Mouse (Mus musculus) ovary, postnatal 10 days (tissue): ENCODE results near the gene Zscan4-ps2.
"Not testable (repeated sequence)": the region's sequence is repeated elsewhere in the genome, so short reads cannot be mapped to it uniquely, and the experiment has no call there.

Experiments
- DNase-seq: peaks from one replicate; pipeline ENCODE4 v3.0.0; 2022; ENCODE audit warnings: low spot score

Gene Zscan4-ps2

DNA sequence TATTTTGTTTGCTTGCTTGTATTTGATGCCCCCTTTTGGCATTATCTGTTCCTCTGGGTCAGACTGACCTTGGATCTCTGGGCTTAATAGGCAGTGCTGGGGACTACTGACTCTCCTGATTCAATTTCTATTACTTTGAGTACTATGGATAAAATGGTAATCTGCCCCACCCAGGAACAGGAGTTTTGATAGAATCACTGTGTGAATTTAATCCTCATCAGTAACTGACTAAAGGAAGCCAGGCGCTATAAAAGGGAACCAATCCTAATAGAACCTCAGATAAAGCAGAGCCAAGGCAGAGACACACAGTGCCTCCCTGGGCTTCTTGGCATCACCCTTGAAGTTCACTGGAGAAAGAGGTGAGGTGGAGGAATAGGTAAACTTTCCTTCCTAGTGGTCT is at the start of gene Zscan4-ps2:
Zscan4-ps2 (plus strand) TSS at position 301 of the 400 bp plus-strand sequence.
- not testable (repeated sequence) for DNase-seq
